Mouse (Mus musculus) kidney, adult 2 months (tissue): ENCODE data around the gene Arfip2.

ENCODE experiments used
- CTCF ChIP-seq: fragments of 200-500 bp; conservative IDR thresholded peaks from 2 replicates; pipeline ENCODE4 v1.5.1; 2011; ENCODE audit warnings: low read depth, mild to moderate bottlenecking, control low read depth, low read length, moderate library complexity, mixed read lengths; ENCODE audit not compliant: insufficient read depth, insufficient read length
- POLR2A ChIP-seq: fragments of 200-500 bp; IDR thresholded peaks from one replicate; pipeline ENCODE4 v1.6.1; 2011; ENCODE audit warnings: low read depth, low read length, control low read depth

- TF ChIP-seq POLR2A, result no peak
- no peak for TF ChIP-seq CTCF
Observed at GRCm38 (mm10) chr7:105614400-105614799, 25.8 kb downstream of the Arfip2 start.
